Mouse (Mus musculus): ENCODE results near the gene Erp27. TPM values are rescaled to one million over a fixed set of nuclear protein-coding genes. Genes with fewer than 3 reads are reported as not detected.

The Erp27 gene
- total and polyA plus RNA-seq, 2 experiments from 2014 or later: 0.19 to 0.92 TPM

DNA sequence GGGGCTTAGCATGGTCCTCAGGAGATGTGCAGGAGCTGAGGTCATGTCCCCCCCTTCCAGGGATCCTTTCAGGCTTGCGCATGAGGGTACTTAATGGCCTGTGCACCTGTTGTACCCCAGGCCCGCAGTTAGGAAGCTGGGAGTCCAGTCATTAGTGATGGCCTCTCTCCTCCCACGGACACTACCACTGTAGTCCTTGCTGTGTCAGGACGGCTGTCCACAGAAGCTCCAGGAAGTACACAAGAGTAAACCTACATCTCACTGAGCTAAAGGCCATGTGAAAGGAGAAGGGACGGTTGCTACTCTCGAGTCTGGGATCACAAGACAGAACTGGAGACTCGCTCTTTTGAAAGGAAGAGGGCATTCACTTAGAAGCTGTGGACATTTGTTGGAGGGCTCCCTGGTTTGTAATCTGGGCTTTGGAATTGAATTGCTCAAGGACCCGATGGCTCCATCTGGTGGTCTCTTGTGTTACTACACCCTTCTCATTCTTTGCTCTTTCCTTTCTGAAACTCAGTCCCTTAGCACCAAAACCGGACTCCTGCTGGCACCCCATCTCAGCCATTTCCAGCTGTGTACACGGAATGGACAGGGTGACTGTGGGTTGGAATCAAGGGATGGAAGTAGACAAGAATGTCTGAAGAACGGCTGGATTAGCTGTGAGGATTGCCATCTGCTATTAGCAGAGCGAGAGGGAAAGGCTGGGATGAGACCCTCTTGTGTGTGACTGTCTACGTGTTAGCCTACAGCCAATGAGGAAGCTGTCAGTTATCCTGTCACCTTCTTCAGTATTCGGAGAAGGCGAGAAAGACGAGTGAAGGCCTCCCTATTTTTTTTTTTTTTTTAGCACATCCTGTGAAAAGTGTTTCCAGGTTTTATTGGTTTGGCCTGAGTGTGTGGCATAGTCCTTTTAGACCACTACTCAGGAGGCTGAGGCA is 1.4 kb downstream of the Erp27 start:
- H3K9ac ChIP-seq: no peak overlapping the region
- DNase-seq: peak; percentile 87

DNA sequence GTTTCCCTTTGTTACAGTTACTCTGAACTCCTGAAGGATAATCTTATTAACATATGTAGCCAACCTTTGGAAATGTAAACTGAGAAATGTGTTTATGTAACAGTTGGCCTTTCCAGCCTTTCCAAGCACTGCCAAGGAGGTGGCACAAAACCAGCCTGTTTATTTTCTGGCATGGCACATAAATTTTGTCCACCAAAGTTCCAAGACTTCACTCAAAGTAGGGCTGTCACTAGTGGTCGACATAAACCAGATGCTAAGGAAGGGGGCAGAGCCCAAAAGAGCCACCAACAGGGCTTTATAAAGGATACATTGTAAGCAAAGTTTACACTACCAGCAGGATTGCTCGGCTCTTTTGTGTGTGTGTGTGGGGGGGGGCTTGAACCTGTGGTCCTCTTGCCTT is 4.1 kb downstream of the Erp27 start:
- no peak overlapping the region for H3K9ac ChIP-seq
- no peaks in the 10 kb centered on the region for H3K9me3 ChIP-seq (ENCODE audit: low read length)
- H3K4me2 ChIP-seq (ENCODE audit: low read depth): no peak overlapping the region
- peaks cover 5% of the 10 kb centered on the region; the same call in 1 of the 2 replicates for H3K4me1 ChIP-seq (ENCODE audit: insufficient read depth)
- ATAC-seq (no peak), DNase-seq (no peak)
- WGBS: 4% methylated on average over 2 of the region's 2 CpGs
- no peak overlapping the region for H3K27ac ChIP-seq (ENCODE audit: low read depth, low read length)
- TF ChIP-seq CTCF (IDR thresholded peaks at IDR 0.05; ENCODE audit: low read depth): no peak
- no peaks in the 10 kb centered on the region for H3K36me3 ChIP-seq (ENCODE audit: insufficient read depth)
- H3K4me3 ChIP-seq (ENCODE audit: low read depth, low read length): no peak overlapping the region
- H3K27me3 ChIP-seq (ENCODE audit: insufficient read depth, low read length): no peaks in the 10 kb centered on the region

More for the DNA sequence above, 1.4 kb downstream of the Erp27 start:
- peak; percentile 62 for ATAC-seq
- no peak overlapping the region for H3K4me3 ChIP-seq (ENCODE audit: low read depth, low read length)
- H3K36me3 ChIP-seq (ENCODE audit: insufficient read depth): no peaks in the 10 kb centered on the region
- no peaks in the 10 kb centered on the region; the same call in 1 of the 2 replicates for H3K4me1 ChIP-seq (ENCODE audit: insufficient read depth)
- no peak overlapping the region for H3K4me2 ChIP-seq (ENCODE audit: low read depth)
- no peaks in the 10 kb centered on the region for H3K27me3 ChIP-seq (ENCODE audit: insufficient read depth, low read length)
- no peaks in the 10 kb centered on the region for H3K9me3 ChIP-seq (ENCODE audit: low read length)
- no peak overlapping the region for H3K27ac ChIP-seq (ENCODE audit: low read depth, low read length)
- peak; percentile 86 for TF ChIP-seq CTCF (IDR thresholded peaks at IDR 0.05; ENCODE audit: low read depth)
- 47% methylated on average over 16 of the region's 16 CpGs for WGBS

DNA sequence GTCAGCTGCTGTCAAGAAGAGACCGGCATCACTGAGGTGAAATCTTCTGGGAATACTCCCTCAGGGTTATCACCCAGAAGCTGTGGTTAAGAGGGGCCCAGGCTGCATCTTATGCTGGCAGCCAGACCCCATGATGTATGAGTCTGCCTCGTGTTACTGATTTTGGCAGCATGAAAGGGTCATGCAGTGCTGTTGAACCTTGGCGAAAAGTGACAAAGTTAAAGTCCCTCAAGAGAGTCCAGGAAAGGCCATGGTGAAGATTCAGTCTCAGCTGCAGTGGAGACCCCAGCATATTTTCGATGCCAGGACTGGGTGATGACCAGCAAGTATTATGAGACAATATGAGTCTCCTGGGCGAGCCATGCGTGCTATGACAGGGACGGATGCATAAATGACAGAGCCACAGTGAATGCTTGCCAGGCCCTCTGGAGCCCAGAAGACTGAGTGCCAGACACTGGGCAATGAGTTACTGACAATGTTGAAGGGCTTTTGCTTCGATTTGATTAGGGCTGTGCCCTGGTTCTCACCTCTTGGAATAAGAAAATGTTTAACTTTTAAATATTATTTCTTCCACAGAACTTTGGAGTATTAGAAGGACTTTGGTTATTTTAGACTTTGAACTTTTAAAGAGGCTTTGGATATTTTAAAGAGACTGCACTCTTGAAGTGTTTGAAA is 6.1 kb downstream of the Erp27 start:
- H3K4me3 ChIP-seq (ENCODE audit: low read depth, low read length): no peak overlapping the region
- DNase-seq: no peak
- no peak overlapping the region for H3K9ac ChIP-seq
- H3K27me3 ChIP-seq (ENCODE audit: insufficient read depth, low read length): no peaks in the 10 kb centered on the region
- no peak overlapping the region for H3K4me2 ChIP-seq (ENCODE audit: low read depth)
- 0 out of 2 replicates have a peak, but pooled peaks cover 5% of the 10 kb centered on the region for H3K4me1 ChIP-seq (ENCODE audit: insufficient read depth)
- 85% methylated on average over 8 of the region's 8 CpGs for WGBS
- no peaks in the 10 kb centered on the region for H3K9me3 ChIP-seq (ENCODE audit: low read length)
- no peak for ATAC-seq
- TF ChIP-seq CTCF (IDR thresholded peaks at IDR 0.05; ENCODE audit: low read depth): no peak
- H3K27ac ChIP-seq (ENCODE audit: low read depth, low read length): no peak overlapping the region
- H3K36me3 ChIP-seq (ENCODE audit: insufficient read depth): no peaks in the 10 kb centered on the region

DNA sequence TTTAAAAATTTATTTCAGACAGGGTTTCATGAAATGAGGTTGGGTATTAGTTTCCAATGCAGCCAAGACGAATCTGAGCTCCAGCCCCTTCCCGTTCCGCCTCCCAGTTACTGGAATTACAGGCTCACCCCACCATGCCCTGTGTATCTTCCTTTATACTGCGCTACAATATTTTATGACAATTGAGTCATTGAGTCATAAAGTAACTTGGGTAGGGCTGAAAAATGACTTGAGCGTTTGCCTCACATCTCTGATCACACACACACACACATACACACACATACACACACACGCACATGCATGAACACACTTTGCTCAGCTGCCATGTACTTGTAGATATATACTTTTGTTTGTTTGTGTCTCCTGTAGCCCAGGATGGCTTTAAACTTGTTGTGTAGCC is 7.7 kb downstream of the Erp27 start:
- Histone ChIP-seq H3K4me3 (ENCODE audit: low read depth, low read length) (no peak overlapping the region), H3K9ac (no peak overlapping the region), H3K4me1 (ENCODE audit: insufficient read depth) (0 out of 2 replicates have a peak, but pooled peaks cover 5% of the 10 kb centered on the region), H3K27ac (ENCODE audit: low read depth, low read length) (no peak overlapping the region), H3K9me3 (ENCODE audit: low read length) (no peaks in the 10 kb centered on the region), H3K36me3 (ENCODE audit: insufficient read depth) (no peaks in the 10 kb centered on the region), H3K27me3 (ENCODE audit: insufficient read depth, low read length) (no peaks in the 10 kb centered on the region), H3K4me2 (ENCODE audit: low read depth) (no peak overlapping the region)
- DNase-seq: no peak
- WGBS: 94% methylated on average over 6 of the region's 6 CpGs
- no peak for TF ChIP-seq CTCF (IDR thresholded peaks at IDR 0.05; ENCODE audit: low read depth)
- no peak for ATAC-seq

DNA sequence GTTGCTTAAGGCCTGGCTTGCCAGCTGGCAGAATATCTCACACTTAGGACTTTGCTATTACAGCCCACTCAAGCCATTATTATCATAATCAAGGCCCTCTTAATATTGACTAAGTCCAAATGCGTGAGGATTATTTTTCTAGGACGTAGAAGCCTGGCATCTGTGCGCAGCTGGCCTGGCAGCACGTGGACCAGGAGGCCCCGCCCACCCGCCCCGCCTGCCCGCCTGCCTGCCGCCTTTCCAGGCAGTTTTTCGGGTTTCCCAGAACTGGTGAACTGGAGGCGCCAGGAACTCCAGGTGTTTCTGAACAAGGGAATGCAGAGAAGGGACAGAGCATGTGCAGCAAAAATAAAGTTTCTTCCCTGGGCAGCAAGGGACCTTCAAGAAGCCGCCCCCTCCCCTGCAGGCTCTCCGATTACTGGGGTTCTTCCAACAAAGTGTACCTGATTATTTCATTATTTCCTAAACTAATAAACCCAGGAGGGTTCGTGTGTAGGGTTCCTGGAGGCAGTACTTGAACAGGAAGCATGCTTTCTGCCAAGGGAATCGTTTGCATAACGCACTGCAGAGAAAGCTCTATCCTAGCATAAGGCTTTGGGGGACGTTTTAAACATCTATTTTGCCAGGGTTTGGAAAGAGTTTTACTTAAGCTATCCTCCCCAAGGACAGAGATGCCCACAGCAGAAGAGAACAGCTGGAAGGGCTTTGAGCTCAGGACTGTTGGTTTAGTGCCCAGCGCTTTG is 8.4 kb downstream of the Erp27 start:
- 15% methylated on average over 18 of the region's 18 CpGs for WGBS
- Histone ChIP-seq H3K27ac (ENCODE audit: low read depth, low read length) (no peak overlapping the region), H3K4me1 (ENCODE audit: insufficient read depth) (0 out of 2 replicates have a peak, but pooled peaks cover 5% of the 10 kb centered on the region), H3K9me3 (ENCODE audit: low read length) (no peaks in the 10 kb centered on the region), H3K4me2 (ENCODE audit: low read depth) (peak overlapping the region; percentile 24), H3K4me3 (ENCODE audit: low read depth, low read length) (peak overlapping the region; percentile 9; the same call in 1 of the 2 replicates), H3K9ac (peak overlapping the region; percentile 29; the same call in 1 of the 2 replicates), H3K36me3 (ENCODE audit: insufficient read depth) (no peaks in the 10 kb centered on the region), H3K27me3 (ENCODE audit: insufficient read depth, low read length) (no peaks in the 10 kb centered on the region)
- no peak for TF ChIP-seq CTCF (IDR thresholded peaks at IDR 0.05; ENCODE audit: low read depth)
- peak; percentile 65 for ATAC-seq
- DNase-seq: peak; percentile 18

DNA sequence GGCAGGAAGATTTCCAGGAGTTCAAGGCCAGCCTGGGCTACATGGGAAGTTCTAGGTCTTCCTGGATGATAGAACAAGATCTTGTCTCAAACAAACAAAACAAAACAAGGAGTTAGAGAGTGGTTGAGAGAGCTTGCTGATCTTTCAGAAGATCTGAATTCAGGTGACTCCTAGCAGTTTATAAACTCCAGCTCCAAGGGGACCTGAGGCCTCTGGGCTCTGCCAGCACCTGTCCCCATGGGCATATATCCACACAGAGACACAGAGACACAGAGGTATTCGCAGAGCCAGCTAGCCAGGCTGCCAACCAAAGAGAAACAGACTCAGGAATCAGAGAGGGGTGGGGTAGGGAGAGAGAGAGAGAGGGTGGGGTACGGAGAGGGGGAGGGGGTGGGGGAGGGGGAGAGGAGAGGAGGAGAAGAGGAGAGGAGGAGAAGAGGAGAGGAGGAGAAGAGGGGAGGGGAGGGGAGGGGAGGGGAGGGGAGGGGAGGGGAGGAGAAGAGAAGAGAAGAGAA is 9.2 kb downstream of the Erp27 start:
- H3K27me3 ChIP-seq (ENCODE audit: insufficient read depth, low read length): no peaks in the 10 kb centered on the region
- H3K4me1 ChIP-seq (ENCODE audit: insufficient read depth): 0 out of 2 replicates have a peak, but pooled peaks cover 5% of the 10 kb centered on the region
- WGBS: 57% methylated on average over 1 of the region's 2 CpGs
- TF ChIP-seq CTCF (IDR thresholded peaks at IDR 0.05; ENCODE audit: low read depth): no peak
- no peak overlapping the region for H3K4me2 ChIP-seq (ENCODE audit: low read depth)
- ATAC-seq (no peak), DNase-seq (no peak)
- H3K27ac ChIP-seq (ENCODE audit: low read depth, low read length): no peak overlapping the region
- no peaks in the 10 kb centered on the region for H3K36me3 ChIP-seq (ENCODE audit: insufficient read depth)
- H3K9me3 ChIP-seq (ENCODE audit: low read length): no peaks in the 10 kb centered on the region
- no peak overlapping the region for H3K9ac ChIP-seq
- no peak overlapping the region for H3K4me3 ChIP-seq (ENCODE audit: low read depth, low read length)
